Mouse (Mus musculus): ENCODE measurements at regions not wholly inside any gene's neighbourhood (a gene's known extent, or its start where the extent isn't known, plus 50 kb on each side); places are given as distances from the start of the nearest gene placed in this dataset.

- H3K9me3 ChIP-seq (replicated peaks; ENCODE audit: insufficient read depth, low read length), result no peaks in the 10 kb centered on the region
- no peak overlapping the region for H3K27ac ChIP-seq (ENCODE audit: control insufficient read depth, low read depth, low read length)
- H3K9ac ChIP-seq (ENCODE audit: control insufficient read depth, low read depth, low read length, poor library complexity, severe bottlenecking), result no peak overlapping the region
- no peaks in the 10 kb centered on the region for H3K79me2 ChIP-seq (ENCODE audit: control insufficient read depth, insufficient read depth, low read length, poor library complexity)
- TF ChIP-seq USF1 (IDR thresholded peaks at IDR 0.05; ENCODE audit: low read depth, low read length), result no peak
- no peak for TF ChIP-seq TBP (IDR thresholded peaks at IDR 0.05; ENCODE audit: low read depth, low read length)
- no peak for TF ChIP-seq MAZ (IDR thresholded peaks at IDR 0.05; ENCODE audit: low read depth, low read length)
- TF ChIP-seq ZC3H11A (IDR thresholded peaks at IDR 0.05; ENCODE audit: low read depth, low read length), result no peak
- TF ChIP-seq CTCF (IDR thresholded peaks at IDR 0.05 in 2 of 3, conservative IDR thresholded peaks at IDR 0.05 in 1 of 3; ENCODE audit: control insufficient read depth in 1 of 3, insufficient read depth in 1 of 3, low read depth in 2 of 3, low read length in 3 of 3, poor library complexity in 1 of 3, severe bottlenecking in 1 of 3), result no peak
- TF ChIP-seq ZKSCAN1 (IDR thresholded peaks at IDR 0.05; ENCODE audit: low read depth, low read length), result no peak
- no peak for TF ChIP-seq TAL1 (IDR thresholded peaks at IDR 0.05; ENCODE audit: low read length)
- no peak for TF ChIP-seq ELF1 (IDR thresholded peaks at IDR 0.05; ENCODE audit: low read depth, low read length)
- TF ChIP-seq NRF1 (IDR thresholded peaks at IDR 0.05; ENCODE audit: insufficient read depth, low read depth, low read length, poor library complexity, severe bottlenecking), result no peak
- TF ChIP-seq MAX (IDR thresholded peaks at IDR 0.05; ENCODE audit: low read length), result no peak
- no peak for TF ChIP-seq CHD1 (IDR thresholded peaks at IDR 0.05; ENCODE audit: low read depth, low read length)
- H3K4me3 ChIP-seq (ENCODE audit: control insufficient read depth in 1 of 2, insufficient read depth in 1 of 2, low read depth in 2 of 2, low read length in 2 of 2), result no peak overlapping the region
- H3K27me3 ChIP-seq (ENCODE audit: control insufficient read depth in 1 of 2, insufficient read depth in 2 of 2, low read length in 2 of 2), result no peaks in the 10 kb centered on the region
- no peaks in the 10 kb centered on the region for H3K36me3 ChIP-seq (ENCODE audit: control insufficient read depth in 1 of 2, insufficient read depth in 2 of 2, low read length in 2 of 2)
- no peaks in the 10 kb centered on the region for H3K4me1 ChIP-seq (ENCODE audit: control insufficient read depth in 1 of 2, insufficient read depth in 2 of 2, low read length in 2 of 2)
- no peak for DNase-seq (ENCODE audit: low read depth, low spot score)
Measured at GRCm38 (mm10) chr8:36364567-36365231, 599.1 kb downstream of the Gm19410 start.

DNA sequence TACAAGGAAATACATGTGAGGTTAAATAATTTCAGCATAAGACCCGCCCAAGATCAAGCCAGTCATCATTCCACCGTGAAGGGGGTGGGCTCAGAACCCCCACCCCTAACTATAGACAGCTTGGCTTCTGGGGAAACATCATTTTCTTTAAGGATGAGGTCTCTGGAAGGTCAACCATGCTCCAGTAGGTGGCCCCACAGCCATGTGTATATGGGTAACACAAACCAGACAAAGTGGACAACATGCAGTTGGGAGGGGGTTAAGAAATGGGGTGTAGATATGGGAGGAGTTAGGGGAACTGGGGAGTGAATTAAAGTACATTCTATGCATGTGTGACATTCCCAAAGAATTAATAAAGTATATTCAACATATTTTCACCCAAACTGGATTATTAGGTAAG is 600.4 kb downstream of the Gm19410 start:
- H3K4me1 ChIP-seq (ENCODE audit: control insufficient read depth in 1 of 2, insufficient read depth in 2 of 2, low read length in 2 of 2), result no peaks in the 10 kb centered on the region
- no peak overlapping the region for H3K9ac ChIP-seq (ENCODE audit: control insufficient read depth, low read depth, low read length, poor library complexity, severe bottlenecking)
- H3K9me3 ChIP-seq (replicated peaks; ENCODE audit: insufficient read depth, low read length), result no peaks in the 10 kb centered on the region
- no peaks in the 10 kb centered on the region for H3K27me3 ChIP-seq (ENCODE audit: control insufficient read depth in 1 of 2, insufficient read depth in 2 of 2, low read length in 2 of 2)
- H3K79me2 ChIP-seq (ENCODE audit: control insufficient read depth, insufficient read depth, low read length, poor library complexity), result no peaks in the 10 kb centered on the region
- H3K27ac ChIP-seq (ENCODE audit: control insufficient read depth, low read depth, low read length), result no peak overlapping the region
- DNase-seq (ENCODE audit: low read depth, low spot score), result no peak
- no peaks in the 10 kb centered on the region for H3K36me3 ChIP-seq (ENCODE audit: control insufficient read depth in 1 of 2, insufficient read depth in 2 of 2, low read length in 2 of 2)
- TF ChIP-seq USF2 (IDR thresholded peaks at IDR 0.05; ENCODE audit: borderline replicate concordance in 1 of 2, insufficient read depth in 1 of 2, low read depth in 1 of 2, low read length in 2 of 2) (no peak), MYB (IDR thresholded peaks at IDR 0.05; ENCODE audit: low read depth, low read length) (no peak), TAL1 (IDR thresholded peaks at IDR 0.05; ENCODE audit: low read length) (no peak), SMC3 (IDR thresholded peaks at IDR 0.05; ENCODE audit: low read depth, low read length) (no peak), MAFK (IDR thresholded peaks at IDR 0.05; ENCODE audit: borderline replicate concordance, low read depth, low read length) (no peak), CTCF (IDR thresholded peaks at IDR 0.05 in 2 of 3, conservative IDR thresholded peaks at IDR 0.05 in 1 of 3; ENCODE audit: control insufficient read depth in 1 of 3, insufficient read depth in 1 of 3, low read depth in 2 of 3, low read length in 3 of 3, poor library complexity in 1 of 3, severe bottlenecking in 1 of 3) (no peak), CHD1 (IDR thresholded peaks at IDR 0.05; ENCODE audit: low read depth, low read length) (no peak), MYC (IDR thresholded peaks at IDR 0.05; ENCODE audit: low read depth, low read length) (no peak), GABPA (IDR thresholded peaks at IDR 0.05; ENCODE audit: low read depth, low read length) (no peak), BHLHE40 (IDR thresholded peaks at IDR 0.05; ENCODE audit: borderline replicate concordance, low read depth, low read length) (no peak)
- H3K4me3 ChIP-seq (ENCODE audit: control insufficient read depth in 1 of 2, insufficient read depth in 1 of 2, low read depth in 2 of 2, low read length in 2 of 2), result no peak overlapping the region

Data from MEL (cell line).